Mouse (Mus musculus): Measurements from ENCODE around the gene Psip1.
A peak's percentile ranks its signal among the peaks of the same experiment; 100 is the strongest.

Psip1 gene

DNA sequence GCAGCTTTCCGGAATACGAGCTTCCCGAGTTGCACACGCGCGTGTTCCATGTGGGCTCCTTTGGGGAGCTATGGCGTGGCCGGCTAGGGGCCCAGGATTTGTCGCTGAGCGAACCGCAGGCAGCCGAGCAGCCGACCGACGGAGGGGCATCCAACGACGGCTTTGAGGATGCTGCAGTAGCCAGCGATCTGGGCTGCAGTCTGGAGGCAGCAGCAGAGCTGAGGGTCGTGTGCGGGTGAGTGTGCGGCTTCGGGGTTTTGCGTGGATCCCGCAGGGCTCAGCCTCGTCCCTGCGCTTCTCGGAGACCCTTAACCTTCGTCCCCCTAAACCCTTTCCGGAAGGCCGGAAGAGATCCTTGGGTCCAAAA lies 68.5 kb downstream of the Psip1 start:
- no peak for DNase-seq (ENCODE audit: low spot score)

DNA sequence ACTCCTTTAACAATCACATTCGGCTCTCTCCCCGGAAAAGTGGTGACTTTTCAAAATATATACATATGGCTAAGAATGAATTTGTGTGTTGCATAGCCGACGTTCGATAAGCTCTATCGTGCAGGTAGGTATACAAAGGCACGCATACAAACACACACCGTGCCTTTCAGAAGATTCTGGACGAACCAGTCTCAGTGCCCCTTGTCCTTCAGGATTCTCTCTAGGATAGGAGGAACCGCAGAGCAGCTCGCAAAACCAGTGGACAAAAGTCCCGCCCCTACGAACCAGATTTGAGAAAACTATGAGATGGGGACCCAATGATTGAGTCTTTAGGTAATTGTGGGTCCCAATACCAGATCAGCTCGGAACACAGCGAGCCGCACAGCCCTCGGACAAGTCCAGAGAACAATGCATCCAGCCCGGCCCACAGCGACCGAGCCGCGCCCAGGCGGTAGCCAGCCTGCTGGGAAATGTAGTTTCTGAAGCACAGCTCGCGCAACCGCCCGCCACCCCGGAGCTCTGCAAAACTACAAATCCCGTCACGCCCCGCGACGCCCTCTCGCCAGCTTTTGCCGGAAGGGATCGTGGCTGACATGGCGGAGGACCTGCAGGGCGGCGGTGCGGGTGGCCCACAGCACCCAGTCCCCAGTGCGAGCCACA lies 69.0 kb downstream of the Psip1 start, which contains the start of gene Snapc3:
TSS of gene Snapc3 (plus strand) at position 565 of the 660 bp plus-strand sequence.
- peak; percentile 90 for DNase-seq (ENCODE audit: low spot score)

DNA sequence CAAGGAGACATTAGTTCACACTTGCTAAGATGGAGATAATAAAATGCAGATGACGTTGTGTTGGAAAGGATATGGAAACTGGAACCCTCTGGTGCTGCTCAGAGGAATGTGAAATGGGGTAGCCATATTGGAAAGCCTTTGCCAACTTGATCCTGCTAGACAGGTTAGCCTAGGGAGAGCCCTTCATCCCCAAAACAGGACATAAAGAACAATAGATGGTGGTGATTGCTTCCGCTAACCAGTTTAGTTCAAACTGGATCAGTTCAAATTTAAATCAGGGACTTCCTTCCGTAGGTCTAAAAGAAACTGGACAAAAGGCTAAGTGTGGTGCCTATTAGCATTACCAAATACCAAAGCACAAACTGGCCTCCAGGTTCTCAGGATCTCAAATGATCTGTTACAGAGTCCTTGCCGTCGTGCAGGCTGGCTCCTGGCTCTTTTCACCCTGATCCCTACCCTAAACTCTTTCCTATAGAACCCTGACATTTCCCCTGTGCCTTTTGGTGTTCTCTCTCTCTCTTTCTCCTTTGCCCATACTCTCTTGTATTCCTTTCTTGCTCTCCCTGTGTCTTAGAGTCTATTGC lies 71.9 kb downstream of the Psip1 start:
- DNase-seq (ENCODE audit: low spot score), result no peak

- no peak for DNase-seq (ENCODE audit: low spot score)
Measured at GRCm38 (mm10) chr4:83412060-83412459, 74.2 kb downstream of the Psip1 start.

- DNase-seq (ENCODE audit: low spot score), result no peak
Measured at GRCm38 (mm10) chr4:83409867-83410505, 76.3 kb downstream of the Psip1 start.

GRCm38 (mm10) chr4:83407688-83408087 lies 78.6 kb downstream of the Psip1 start:
- DNase-seq (ENCODE audit: low spot score), result no peak
